Mouse (Mus musculus): Measurements from ENCODE around the gene Kxd1.

DNA sequence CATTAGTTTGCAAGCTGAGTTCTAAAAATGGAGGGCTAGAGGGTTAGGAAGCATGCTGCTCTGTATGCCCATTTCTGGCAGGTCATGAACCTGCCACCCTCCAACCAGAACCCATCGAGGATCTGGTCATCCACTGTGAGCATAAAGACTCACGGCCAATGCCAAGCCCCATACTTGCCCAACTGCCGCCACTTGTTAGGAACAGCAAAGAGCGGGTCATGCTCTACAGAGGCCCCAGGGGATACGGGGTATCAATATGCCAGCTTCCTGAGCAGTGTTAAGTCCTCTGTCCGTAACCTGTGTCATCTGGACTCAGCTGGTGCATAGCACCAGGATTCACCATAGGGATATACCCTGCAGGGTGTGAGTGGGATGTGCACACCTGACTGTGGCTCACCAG lies 63.6 kb downstream of the Kxd1 start:
- no peak for TF ChIP-seq CTCF (IDR thresholded peaks at IDR 0.05; ENCODE audit: low read depth, low read length)
- no peak for TF ChIP-seq POLR2A (IDR thresholded peaks at IDR 0.05; ENCODE audit: borderline replicate concordance, low read depth, low read length)
